Comparison of ENCODE assay signal across 15 mouse cellular contexts in genomic region chr15:31503447-31503846, GRCm38 (mm10).
"Had no signal": no experiment of that assay in that cellular context is flagged by ENCODE, and none has a peak within 500 bp of the region (broad histone marks: within the 10 kb centered on the region; RNA-seq: fewer than 3 reads in every experiment).

No protein-coding gene starts in this region.

- H3K9ac ChIP-seq: limb, embryonic 12.5 days; lung, embryonic 15.5 days; midbrain, embryonic 13.5 days; neural tube, embryonic 15.5 days had no signal

- H3K4me2 ChIP-seq: limb, embryonic 12.5 days; lung, embryonic 15.5 days; midbrain, embryonic 13.5 days; neural tube, embryonic 15.5 days had no signal

- H3K4me3 ChIP-seq: limb, embryonic 12.5 days; lung, embryonic 15.5 days; midbrain, embryonic 13.5 days; myocyte; neural tube, embryonic 15.5 days had no signal

- H3K27me3 ChIP-seq: limb, embryonic 12.5 days; lung, embryonic 15.5 days; midbrain, embryonic 13.5 days; neural tube, embryonic 15.5 days had no signal

- H3K27ac ChIP-seq: limb, embryonic 12.5 days; lung, embryonic 15.5 days; macrophage; midbrain, embryonic 13.5 days; neural tube, embryonic 15.5 days; stomach, postnatal 0 days had no signal

- H3K4me1 ChIP-seq: limb, embryonic 12.5 days; lung, embryonic 15.5 days; midbrain, embryonic 13.5 days; neural tube, embryonic 15.5 days had no signal

- ATAC-seq: intestine, postnatal 0 days; midbrain, embryonic 13.5 days had no signal

- H3K9me3 ChIP-seq: limb, embryonic 12.5 days; lung, embryonic 15.5 days; midbrain, embryonic 13.5 days; neural tube, embryonic 15.5 days had no signal

- DNase-seq: kidney, adult 8-10 months; kidney, postnatal 25 days; layer of hippocampus, postnatal 36 days; lung, postnatal 14 days; right cerebral cortex, adult 18-20 months; right cerebral cortex, postnatal 25 days; thymus, postnatal 4 days had no signal
